Mouse (Mus musculus) stomach, postnatal 0 days (tissue): ENCODE results near the gene Ankrd33b.

Experiments
- CTCF ChIP-seq: IDR thresholded peaks from 2 replicates; pipeline ENCODE4 v1.5.1; 2016; ENCODE audit warnings: antibody characterized with exemption, low read depth, mild to moderate bottlenecking, moderate library complexity
- EP300 ChIP-seq: optimal IDR thresholded peaks from 2 replicates; pipeline ENCODE3; 2016; ENCODE audit warnings: antibody characterized with exemption

DNA sequence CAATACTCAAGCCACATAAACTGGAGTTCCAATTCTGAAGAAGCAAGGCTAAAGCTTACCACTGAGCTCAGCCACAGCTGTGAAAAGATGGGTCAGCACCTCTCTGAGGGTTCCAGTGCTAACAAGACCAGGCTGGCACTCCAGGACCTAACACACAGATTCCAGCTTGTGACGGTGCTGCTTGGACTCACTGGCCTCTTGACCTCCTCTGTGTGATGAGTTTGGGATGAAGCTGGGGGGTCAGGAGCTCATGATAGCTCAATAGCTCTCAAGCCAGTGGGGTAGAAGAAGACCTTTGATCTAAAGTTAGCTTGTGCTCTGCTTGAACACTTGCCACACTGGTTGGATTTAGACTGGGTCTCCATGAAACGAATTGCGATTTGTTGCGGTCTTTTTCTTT, 60.8 kb downstream of the Ankrd33b start:
- TF ChIP-seq CTCF (no peak), EP300 (no peak)
